Mouse (Mus musculus) limb, embryonic 14.5 days (tissue): ENCODE measurements at regions not wholly inside any gene's neighbourhood (a gene's known extent, or its start where the extent isn't known, plus 50 kb on each side); places are given as distances from the start of the nearest gene placed in this dataset.
A peak's percentile ranks its signal among the peaks of the same experiment; 100 is the strongest.

Experiments used
- ATAC-seq: fragments of 200-750 bp; cut with Nextera tagmentation; 2 replicates; pipeline ENCODE4 v1.8.0; 2017; ENCODE audit warnings: low read depth, moderate number of reproducible peaks, moderate TSS enrichment; ENCODE audit not compliant: low FRiP score
- DNase-seq: peaks from one replicate; pipeline ENCODE4 v3.0.0-alpha.2; 2015; ENCODE audit warnings: low spot score
- H3K27ac ChIP-seq: fragments of 300-500 bp; sonication (generic); replicated peaks from 2 replicates; pipeline ENCODE4 v1.5.1; 2014; ENCODE audit warnings: low read depth, mild to moderate bottlenecking, low read length, moderate library complexity, mixed read lengths
- H3K27me3 ChIP-seq: fragments of 300-500 bp; sonication (generic); 2 replicates; pipeline ENCODE4 v1.6.1; 2014; ENCODE audit warnings: low read length, mixed read lengths; ENCODE audit not compliant: control insufficient read depth, insufficient read depth
- H3K36me3 ChIP-seq: fragments of 300-500 bp; sonication (generic); 2 replicates; pipeline ENCODE4 v1.6.1; 2014; ENCODE audit warnings: mild to moderate bottlenecking, low read length, moderate library complexity, mixed read lengths; ENCODE audit not compliant: control insufficient read depth, insufficient read depth
- H3K4me1 ChIP-seq: fragments of 300-500 bp; sonication (generic); 2 replicates; pipeline ENCODE4 v1.6.1; 2014; ENCODE audit warnings: antibody characterized with exemption, low read length, mixed read lengths; ENCODE audit not compliant: control insufficient read depth, insufficient read depth
- H3K4me2 ChIP-seq: fragments of 300-500 bp; sonication (generic); replicated peaks from 2 replicates; pipeline ENCODE4 v1.6.1; 2014; ENCODE audit warnings: low read depth, mild to moderate bottlenecking, low read length, moderate library complexity; ENCODE audit not compliant: severe bottlenecking
- H3K4me3 ChIP-seq: fragments of 300-500 bp; sonication (generic); replicated peaks from 2 replicates; pipeline ENCODE4 v1.5.1; 2014; ENCODE audit warnings: low read length
- H3K9ac ChIP-seq: fragments of 300-500 bp; sonication (generic); 2 replicates; pipeline ENCODE4 v1.6.1; 2014; ENCODE audit warnings: mild to moderate bottlenecking, low read depth, low read length, moderate library complexity; ENCODE audit not compliant: severe bottlenecking
- H3K9me3 ChIP-seq: fragments of 300-500 bp; sonication (generic); 2 replicates; pipeline ENCODE4 v1.6.1; 2016; ENCODE audit warnings: low read length; ENCODE audit not compliant: control insufficient read depth
- POLR2A ChIP-seq: fragments of 200-500 bp; IDR thresholded peaks from 2 replicates; pipeline ENCODE4 v1.8.0; 2012; ENCODE audit warnings: inconsistent platforms, mild to moderate bottlenecking, moderate library complexity, borderline replicate concordance; ENCODE audit not compliant: insufficient read depth, insufficient read length; ENCODE audit errors: extremely low read depth
- whole genome bisulfite sequencing: fragments of 180-500 bp; shearing (Covaris S2); extraction: QIAGEN DNeasy Blood & Tissue Kit; methylation state at CpG from one replicate; pipeline ENCODE4 v1.1.7; 2014; 5-methylcytosine and 5-hydroxymethylcytosine counted together

DNA sequence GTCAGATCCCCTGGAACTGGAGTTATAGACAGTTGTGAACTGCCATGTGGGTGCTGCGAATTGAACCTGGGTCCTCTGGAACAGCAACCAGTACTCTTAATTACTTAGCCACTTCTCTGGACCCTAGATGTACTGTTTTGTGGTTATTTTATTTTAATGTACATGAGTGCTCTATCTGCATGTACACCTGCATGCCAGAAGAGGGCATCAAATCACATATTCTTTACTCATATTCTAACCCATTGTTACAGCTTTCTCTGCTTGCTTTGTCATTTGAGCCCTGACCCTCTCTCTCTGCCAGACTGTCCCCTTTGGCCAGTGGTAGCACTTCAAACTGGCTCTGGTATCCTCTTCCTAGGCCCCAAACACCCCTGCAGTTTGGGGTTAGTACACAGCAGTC is 105.1 kb downstream of the Tnfsf11 start:
- no peaks in the 10 kb centered on the region for H3K36me3 ChIP-seq
- no peaks in the 10 kb centered on the region for H3K9me3 ChIP-seq
- no peak overlapping the region for H3K9ac ChIP-seq
- ATAC-seq (no peak), DNase-seq (no peak)
- no peaks in the 10 kb centered on the region for H3K27me3 ChIP-seq
- H3K4me1 ChIP-seq: no peaks in the 10 kb centered on the region
- H3K27ac ChIP-seq: no peak overlapping the region
- H3K4me3 ChIP-seq: no peak overlapping the region
- WGBS: 88% methylated on average over 1 of the region's 1 CpGs
- TF ChIP-seq POLR2A: no peak
- H3K4me2 ChIP-seq: no peak overlapping the region

DNA sequence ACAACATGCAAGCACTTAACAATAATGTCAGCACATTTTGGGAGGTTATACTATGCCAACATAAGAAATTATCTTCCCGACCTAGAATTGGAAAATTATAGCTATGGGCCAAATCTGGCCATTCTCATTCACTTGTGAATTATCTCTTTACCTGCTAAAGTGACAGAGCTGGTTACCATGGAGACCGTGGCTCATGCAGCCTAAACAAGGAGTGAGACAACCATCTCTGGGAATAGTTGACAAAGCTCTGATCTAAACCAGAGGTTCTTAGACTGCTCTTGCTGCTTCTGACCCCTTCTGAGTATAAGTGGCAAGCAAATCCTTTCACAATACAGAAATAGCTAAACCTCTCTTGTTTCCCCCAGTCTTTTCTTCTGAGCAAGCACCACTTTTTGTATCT is 108.7 kb upstream of the Fam216b start:
- Histone ChIP-seq H3K36me3 (no peaks in the 10 kb centered on the region), H3K4me3 (no peak overlapping the region), H3K9me3 (no peaks in the 10 kb centered on the region), H3K9ac (no peak overlapping the region), H3K4me1 (no peaks in the 10 kb centered on the region), H3K27me3 (no peaks in the 10 kb centered on the region), H3K4me2 (no peak overlapping the region), H3K27ac (no peak overlapping the region)
- DNase-seq: no peak
- ATAC-seq: no peak
- 79% methylated on average over 2 of the region's 2 CpGs for WGBS
- no peak for TF ChIP-seq POLR2A

DNA sequence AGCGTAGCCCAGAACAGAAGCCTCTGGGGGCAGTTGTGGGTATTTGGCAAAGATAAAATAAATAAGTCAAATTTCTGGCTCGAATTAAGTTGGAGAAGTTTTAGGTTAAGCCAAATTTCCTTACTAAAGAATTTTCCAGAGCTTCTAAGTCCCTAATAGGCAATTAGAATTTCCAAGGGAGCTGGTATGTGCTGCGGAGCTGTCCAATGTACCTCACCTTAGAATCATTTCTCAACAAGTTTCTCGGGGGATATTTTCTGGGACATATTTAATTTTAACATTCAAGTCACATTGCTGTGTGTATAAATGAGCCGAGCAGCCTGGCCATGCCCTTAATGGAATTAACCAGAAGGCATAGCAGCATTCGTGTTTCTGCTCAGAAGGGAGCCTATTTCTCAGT is 90.8 kb upstream of the Fam216b start:
- no peaks in the 10 kb centered on the region for H3K27me3 ChIP-seq
- H3K4me1 ChIP-seq: no peaks in the 10 kb centered on the region
- DNase-seq (peak; percentile 31), ATAC-seq (no peak)
- 52% methylated on average over 6 of the region's 6 CpGs for WGBS
- no peak overlapping the region for H3K9ac ChIP-seq
- H3K36me3 ChIP-seq: no peaks in the 10 kb centered on the region
- no peak overlapping the region for H3K4me3 ChIP-seq
- no peak overlapping the region for H3K27ac ChIP-seq
- H3K4me2 ChIP-seq: no peak overlapping the region
- no peaks in the 10 kb centered on the region for H3K9me3 ChIP-seq
- TF ChIP-seq POLR2A: no peak

DNA sequence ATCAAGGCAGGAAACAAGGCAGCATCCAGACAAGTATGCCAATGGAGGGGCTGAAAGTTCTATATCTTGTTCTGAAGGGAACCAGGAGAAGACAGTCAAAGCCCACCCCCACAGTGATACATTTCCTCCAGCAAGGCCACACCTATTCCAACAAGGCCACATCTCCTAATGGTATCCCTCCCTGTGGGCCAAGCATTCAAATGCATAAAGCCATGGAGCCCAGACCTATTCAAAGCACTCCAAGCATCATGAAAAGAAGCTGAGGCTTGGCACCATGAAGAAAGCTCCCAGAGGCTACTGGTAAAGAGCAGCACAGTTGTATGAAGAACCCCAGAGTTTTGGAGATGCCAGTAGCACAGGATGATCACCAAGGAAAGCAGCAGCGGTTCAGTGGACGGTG is 84.6 kb upstream of the Fam216b start:
- no peaks in the 10 kb centered on the region for H3K9me3 ChIP-seq
- no peak for TF ChIP-seq POLR2A
- H3K4me1 ChIP-seq: no peaks in the 10 kb centered on the region
- H3K27me3 ChIP-seq: no peaks in the 10 kb centered on the region
- ATAC-seq (no peak), DNase-seq (no peak)
- no peaks in the 10 kb centered on the region for H3K36me3 ChIP-seq
- no peak overlapping the region for H3K4me2 ChIP-seq
- no peak overlapping the region for H3K9ac ChIP-seq
- H3K4me3 ChIP-seq: no peak overlapping the region
- no peak overlapping the region for H3K27ac ChIP-seq
- WGBS: 88% methylated on average over 2 of the region's 2 CpGs

DNA sequence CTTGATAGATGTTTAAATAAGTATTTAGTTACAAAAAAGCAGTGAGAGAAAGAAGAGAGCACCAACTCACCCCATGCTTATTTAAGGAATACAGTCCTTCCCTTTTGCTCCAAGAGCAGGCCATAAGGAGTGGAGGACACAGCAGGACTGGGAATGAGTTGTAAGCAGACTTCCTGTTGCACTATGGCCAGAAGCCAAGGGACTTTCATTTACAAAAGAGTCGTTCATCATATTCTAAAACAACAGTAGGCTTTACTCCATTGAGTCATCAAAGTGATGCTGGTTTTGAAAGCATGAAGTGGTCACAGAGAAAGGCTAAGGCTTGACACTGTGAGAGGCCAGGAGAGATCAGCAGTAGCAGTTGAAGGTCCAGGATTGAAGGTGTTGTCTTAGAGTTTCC is 84.1 kb upstream of the Fam216b start:
- Histone ChIP-seq H3K27me3 (no peaks in the 10 kb centered on the region), H3K36me3 (no peaks in the 10 kb centered on the region), H3K27ac (no peak overlapping the region), H3K4me3 (no peak overlapping the region), H3K4me2 (no peak overlapping the region), H3K9me3 (no peaks in the 10 kb centered on the region), H3K9ac (no peak overlapping the region), H3K4me1 (no peaks in the 10 kb centered on the region)
- TF ChIP-seq POLR2A: no peak
- DNase-seq (no peak), ATAC-seq (no peak)
- 70% methylated on average over 1 of the region's 1 CpGs for WGBS

DNA sequence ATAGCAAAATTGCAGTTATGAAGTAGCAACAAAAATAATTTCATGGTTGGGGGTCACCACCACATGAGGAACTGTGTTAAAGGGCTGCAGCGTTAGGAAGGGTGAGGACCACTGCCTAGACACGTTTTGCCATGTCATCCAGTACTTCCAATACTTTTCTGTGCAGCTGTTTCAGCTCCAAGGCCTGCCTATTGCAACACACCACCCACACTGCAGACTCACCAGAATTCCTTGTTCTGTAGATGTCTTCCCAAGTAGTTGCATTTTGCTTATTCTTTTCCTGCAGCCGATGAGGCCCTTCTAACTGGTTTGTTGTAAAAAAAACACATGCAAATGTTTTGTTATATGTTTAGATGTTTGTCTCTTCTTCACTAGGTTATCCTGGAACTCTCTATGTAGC is 72.0 kb upstream of the Fam216b start:
- Histone ChIP-seq H3K36me3 (no peaks in the 10 kb centered on the region), H3K9ac (no peak overlapping the region), H3K4me2 (no peak overlapping the region), H3K27ac (no peak overlapping the region), H3K4me3 (no peak overlapping the region), H3K27me3 (no peaks in the 10 kb centered on the region), H3K9me3 (no peaks in the 10 kb centered on the region), H3K4me1 (no peaks in the 10 kb centered on the region)
- DNase-seq (no peak), ATAC-seq (no peak)
- TF ChIP-seq POLR2A: no peak
- WGBS: 73% methylated on average over 3 of the region's 3 CpGs
